In the genomic region with DNA sequence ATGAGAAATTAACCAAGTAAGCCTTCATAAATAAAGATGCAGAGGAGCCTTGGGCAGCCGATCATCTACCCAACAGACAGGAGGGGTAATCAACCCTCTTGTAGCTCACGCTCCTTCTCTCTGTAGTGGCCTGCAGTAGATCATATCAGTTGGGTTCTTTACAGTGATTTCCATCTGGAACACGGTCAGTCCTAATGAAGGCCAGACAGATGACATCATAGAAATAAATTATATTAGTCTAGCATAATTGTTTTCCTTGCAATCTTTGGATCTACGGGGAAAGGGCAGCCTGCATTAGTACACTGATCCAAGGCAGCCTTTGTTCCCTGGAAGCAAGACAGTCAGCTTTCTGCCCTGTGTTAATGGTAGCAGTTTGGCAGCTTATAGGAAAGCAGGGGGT, we compare ENCODE assay signal across 23 mouse cellular contexts. TPM values are rescaled to one million over a fixed set of nuclear protein-coding genes. Genes with fewer than 3 reads are reported as not detected.
"Had no signal": no experiment of that assay in that cellular context is flagged by ENCODE, and none has a peak within 500 bp of the region (broad histone marks: within the 10 kb centered on the region; RNA-seq: fewer than 3 reads in every experiment).

No protein-coding gene starts in this region.

- H3K4me1 ChIP-seq: lung, embryonic 15.5 days; megakaryocyte, embryonic 14.5 days; midbrain, embryonic 13.5 days; midbrain, embryonic 15.5 days; neural tube, embryonic 12.5 days; stomach, embryonic 15.5 days had no signal

- H3K36me3 ChIP-seq: lung, embryonic 15.5 days; midbrain, embryonic 13.5 days; midbrain, embryonic 15.5 days; neural tube, embryonic 12.5 days; stomach, embryonic 15.5 days had no signal

- H3K27me3 ChIP-seq: lung, embryonic 15.5 days; megakaryocyte, embryonic 14.5 days; midbrain, embryonic 13.5 days; midbrain, embryonic 15.5 days; neural tube, embryonic 12.5 days; stomach, embryonic 15.5 days had no signal

- H3K4me3 ChIP-seq: lung, embryonic 15.5 days; megakaryocyte, embryonic 14.5 days; midbrain, embryonic 13.5 days; midbrain, embryonic 15.5 days; neural tube, embryonic 12.5 days; stomach, embryonic 15.5 days had no signal

- H3K9ac ChIP-seq: lung, embryonic 15.5 days; midbrain, embryonic 13.5 days; midbrain, embryonic 15.5 days; neural tube, embryonic 12.5 days; stomach, embryonic 15.5 days had no signal

- H3K9me3 ChIP-seq: lung, embryonic 15.5 days; megakaryocyte, embryonic 14.5 days; midbrain, embryonic 13.5 days; midbrain, embryonic 15.5 days; neural tube, embryonic 12.5 days; stomach, embryonic 15.5 days had no signal

- H3K27ac ChIP-seq: lung, embryonic 15.5 days; macrophage; midbrain, embryonic 13.5 days; midbrain, embryonic 15.5 days; neural tube, embryonic 12.5 days; stomach, embryonic 15.5 days; stomach, postnatal 0 days had no signal

- DNase-seq: lung, adult 2 months; lung, postnatal 14 days; lung, postnatal 36 days; right cerebral cortex, postnatal 14 days; thymus, adult 2 months; thymus, postnatal 25 days; thymus, postnatal 4 days had no signal

- ATAC-seq: lung, postnatal 0 days; midbrain, embryonic 13.5 days; midbrain, embryonic 15.5 days had no signal

- H3K4me2 ChIP-seq: lung, embryonic 15.5 days; midbrain, embryonic 11.5 days; midbrain, embryonic 13.5 days; midbrain, embryonic 15.5 days; neural tube, embryonic 12.5 days; stomach, embryonic 15.5 days had no signal

RNA-seq across cellular contexts. Expression of a gene that starts 47.2 kb away (rescaled TPM):
- total RNA-seq: megakaryocyte progenitor cell, adult 5-6 weeks; monocyte, adult 5-6 weeks; neutrophil, adult 5-6 weeks had no signal
- polyA plus RNA-seq: macrophage; midbrain, embryonic 11.5 days; midbrain, embryonic 13.5 days; neural tube, embryonic 14.5 days; spleen, adult 2 months; testis, adult 2 months had no signal
